10 mouse cellular contexts compared by ENCODE assay signal in the genomic region with DNA sequence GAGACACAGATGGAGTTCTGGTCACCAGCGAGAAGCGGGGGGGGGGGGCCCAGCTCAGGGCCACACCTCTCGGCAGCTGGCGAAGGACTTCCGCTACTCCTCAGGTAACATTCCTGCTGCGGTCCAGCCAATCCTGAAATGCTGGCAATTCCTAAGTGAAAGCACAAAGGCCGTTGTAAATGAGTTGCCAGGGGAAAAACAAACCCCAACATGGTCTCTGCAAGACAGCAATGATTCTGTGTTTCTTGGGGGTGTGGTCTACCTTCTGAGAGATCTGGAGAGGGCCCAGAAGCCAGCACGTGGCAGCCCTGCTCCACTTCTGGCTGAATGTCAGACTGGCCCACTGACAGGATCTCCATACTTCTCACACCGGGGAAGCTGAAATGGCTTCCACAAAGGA. TPM values are rescaled to one million over a fixed set of nuclear protein-coding genes. Genes with fewer than 3 reads are reported as not detected.
DNase-seq lines count a peak whose midpoint lies in the region; ATAC-seq and TF ChIP-seq lines count a peak whose summit lies in the region.
"Had no signal": no experiment of that assay in that cellular context is flagged by ENCODE, and none has a peak within 500 bp of the region (broad histone marks: within the 10 kb centered on the region; RNA-seq: fewer than 3 reads in every experiment).

No protein-coding gene starts in this region.

- H3K27ac ChIP-seq in hindbrain, postnatal 0 days: no peak overlapping the region
- no peak overlapping the region for H3K27ac ChIP-seq in hindbrain, embryonic 13.5 days
- H3K27ac ChIP-seq in lung, embryonic 15.5 days: no peak overlapping the region
- H3K27ac ChIP-seq: heart, embryonic 13.5 days had no signal

- H3K9me3 ChIP-seq in hindbrain, postnatal 0 days (ENCODE audit: low read length): no peaks in the 10 kb centered on the region
- no peaks in the 10 kb centered on the region for H3K9me3 ChIP-seq in hindbrain, embryonic 13.5 days
- no peaks in the 10 kb centered on the region for H3K9me3 ChIP-seq in lung, embryonic 15.5 days
- H3K9me3 ChIP-seq: heart, embryonic 13.5 days had no signal

- no peaks in the 10 kb centered on the region for H3K36me3 ChIP-seq in hindbrain, postnatal 0 days (ENCODE audit: insufficient read depth, low read length)
- no peaks in the 10 kb centered on the region for H3K36me3 ChIP-seq in hindbrain, embryonic 13.5 days
- H3K36me3 ChIP-seq in lung, embryonic 15.5 days: no peaks in the 10 kb centered on the region
- H3K36me3 ChIP-seq: heart, embryonic 13.5 days had no signal

- ATAC-seq in hindbrain, postnatal 0 days: 0 out of 2 replicates have a peak, but pooled peaks have one; percentile 51
- no peak for ATAC-seq in hindbrain, embryonic 13.5 days (ENCODE audit: low FRiP score)
- ATAC-seq in lung, embryonic 15.5 days (ENCODE audit: borderline replicate concordance, extremely low read depth, low FRiP score, low TSS enrichment): no peak
- ATAC-seq in megakaryocyte progenitor cell, adult 5-6 weeks (replicated peaks; ENCODE audit: poor library complexity): no peak
- ATAC-seq: liver, postnatal 0 days had no signal

- no peak overlapping the region for H3K9ac ChIP-seq in hindbrain, postnatal 0 days (replicated peaks; ENCODE audit: low read length)
- H3K9ac ChIP-seq in hindbrain, embryonic 13.5 days: no peak overlapping the region
- no peak overlapping the region for H3K9ac ChIP-seq in lung, embryonic 15.5 days
- H3K9ac ChIP-seq: heart, embryonic 13.5 days; liver, postnatal 0 days had no signal

- H3K4me2 ChIP-seq in hindbrain, postnatal 0 days (ENCODE audit: low read depth, low read length): no peak overlapping the region
- H3K4me2 ChIP-seq in hindbrain, embryonic 13.5 days: no peak overlapping the region
- H3K4me2 ChIP-seq in lung, embryonic 15.5 days: peak overlapping the region; percentile 32; the same call in 1 of the 2 replicates
- H3K4me2 ChIP-seq: heart, embryonic 13.5 days had no signal

- 38% methylated on average over 9 of the region's 9 CpGs for WGBS in hindbrain, postnatal 0 days
- WGBS in hindbrain, embryonic 13.5 days: 29% methylated on average over 9 of the region's 9 CpGs
- 24% methylated on average over 9 of the region's 9 CpGs for WGBS in lung, embryonic 15.5 days

- H3K4me3 ChIP-seq in hindbrain, postnatal 0 days (ENCODE audit: low read length): no peak overlapping the region
- H3K4me3 ChIP-seq in hindbrain, embryonic 13.5 days: no peak overlapping the region
- H3K4me3 ChIP-seq in lung, embryonic 15.5 days: no peak overlapping the region
- H3K4me3 ChIP-seq: heart, embryonic 13.5 days had no signal

- H3K4me1 ChIP-seq in hindbrain, postnatal 0 days (ENCODE audit: insufficient read depth, low read length): 0 out of 2 replicates have a peak, but pooled peaks cover 4% of the 10 kb centered on the region
- no peaks in the 10 kb centered on the region for H3K4me1 ChIP-seq in hindbrain, embryonic 13.5 days (replicated peaks)
- H3K4me1 ChIP-seq in lung, embryonic 15.5 days: no peaks in the 10 kb centered on the region

- TF ChIP-seq CTCF in hindbrain, postnatal 0 days (IDR thresholded peaks at IDR 0.05; ENCODE audit: low read depth): no peak

- no peak for DNase-seq in hindbrain, postnatal 0 days (ENCODE audit: low spot score)
- peak; percentile 57 for DNase-seq in cerebellum, adult 8-10 months
- DNase-seq in kidney, adult 8-10 months: peak; percentile 79 to 83
- no peak for DNase-seq in adipocyte (ENCODE audit: low spot score)
- no peak for DNase-seq in urinary bladder, postnatal 4 days (ENCODE audit: low spot score in 2 of 2)
- DNase-seq: liver, postnatal 0 days had no signal

- H3K27me3 ChIP-seq in hindbrain, postnatal 0 days (ENCODE audit: insufficient read depth, low read length): no peaks in the 10 kb centered on the region
- peaks cover 14% of the 10 kb centered on the region; the same call in 1 of the 2 replicates for H3K27me3 ChIP-seq in hindbrain, embryonic 13.5 days
- H3K27me3 ChIP-seq in lung, embryonic 15.5 days: peaks cover 23% of the 10 kb centered on the region

RNA-seq across cellular contexts. Expression of a gene that starts 34.7 kb away (rescaled TPM):
- 10.3 and 12.5 TPM in 2 replicates for total RNA-seq in hindbrain, postnatal 0 days (2014; rRNA removed)
- 6.1 and 6.5 TPM in 2 replicates for polyA plus RNA-seq in hindbrain, postnatal 0 days (2015; fragmentation: Nextera tagmentation; extraction: Ambion mirVana)
- 0.80 and 0.84 TPM in 2 replicates for polyA plus RNA-seq in hindbrain, embryonic 13.5 days (2015; fragmentation: Nextera tagmentation; extraction: Ambion mirVana)
- 0.79 and 1.1 TPM in 2 replicates for polyA plus RNA-seq in lung, embryonic 15.5 days (2015; fragmentation: Nextera tagmentation; extraction: Ambion mirVana)
- total RNA-seq in megakaryocyte progenitor cell, adult 5-6 weeks (2015): 13.5 and 18.8 TPM in 2 replicates
- total RNA-seq in megakaryocyte progenitor cell, adult 5-6 weeks (2017): 13.9 and 14.0 TPM in 2 replicates

Comparison
In these comparisons a context has a peak if more than half of its experiments do, and no peak if none do; other contexts are left out.
1. DNase-seq: peak in cerebellum, adult 8-10 months (single experiment) and kidney, adult 8-10 months (2 of 2); none in hindbrain, postnatal 0 days (single experiment), adipocyte (single experiment) and urinary bladder, postnatal 4 days (0 of 2).